Mouse (Mus musculus) yolk sac, embryonic 10.5 days (tissue): ENCODE results near the gene Rbfox3.

Experiments
- DNase-seq: peaks from one replicate; pipeline ENCODE4 v3.0.0-alpha.2; 2017; ENCODE audit warnings: low spot score

The Rbfox3 gene

DNA sequence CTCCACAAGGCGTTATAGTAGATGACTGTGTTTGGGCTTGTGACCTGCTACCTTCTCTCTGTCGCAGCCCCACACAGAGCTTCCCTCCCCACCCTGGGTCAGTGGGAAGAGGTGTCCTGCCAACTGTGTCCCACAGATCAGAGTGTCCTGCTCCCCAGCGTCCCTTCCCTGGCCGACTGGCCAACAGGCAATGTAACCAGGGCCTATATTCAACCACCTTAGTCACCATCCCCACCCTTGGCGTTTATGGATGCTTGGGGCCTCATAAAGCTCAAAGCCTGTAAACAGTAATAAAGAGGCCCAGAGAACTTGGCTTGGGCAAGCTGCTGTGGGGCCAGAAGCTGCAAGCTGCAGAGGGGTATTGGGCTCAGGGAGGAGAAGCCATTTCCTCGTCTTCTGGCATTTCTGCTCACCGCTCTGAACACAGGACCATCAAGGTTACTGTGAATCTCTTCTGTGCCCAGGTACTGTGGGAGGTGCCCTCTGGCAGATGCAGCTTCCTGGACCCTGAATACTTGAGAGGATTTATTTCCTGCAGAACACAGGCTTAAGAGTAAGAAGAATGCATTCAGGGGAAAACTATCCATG, 435.8 kb downstream of the Rbfox3 start:
- DNase-seq, result no peak

DNA sequence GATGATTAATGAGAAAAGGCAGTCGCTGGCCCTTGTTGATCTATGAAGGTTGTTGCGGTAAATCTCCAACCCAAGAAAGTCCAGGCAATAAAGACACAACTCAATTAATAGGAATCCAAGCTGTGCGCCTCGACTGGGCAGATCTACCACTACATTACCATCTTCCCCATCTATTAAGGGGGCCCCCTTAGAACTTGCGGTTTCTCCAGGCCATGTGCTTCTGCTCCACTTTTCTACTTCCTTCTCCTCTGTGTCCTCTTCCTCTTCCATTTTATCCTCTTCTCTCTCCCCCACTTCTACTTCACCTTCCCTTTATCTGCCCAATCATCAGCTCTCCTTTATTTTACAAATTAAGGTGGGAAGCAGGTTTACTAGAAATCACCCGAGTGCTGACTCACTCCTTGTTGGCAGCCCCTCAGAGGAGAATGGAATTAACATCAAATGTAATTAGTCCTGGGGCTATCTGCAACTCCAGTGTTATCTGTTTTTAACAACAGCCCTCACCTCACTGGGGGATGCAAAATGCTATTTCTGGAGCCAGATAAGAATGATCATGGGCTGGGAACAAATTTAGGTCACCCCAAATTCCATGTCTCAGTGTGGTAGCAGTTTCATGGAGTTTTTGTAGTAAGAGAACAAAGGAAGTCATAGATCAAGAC, 437.4 kb downstream of the Rbfox3 start:
- DNase-seq, result no peak

DNA sequence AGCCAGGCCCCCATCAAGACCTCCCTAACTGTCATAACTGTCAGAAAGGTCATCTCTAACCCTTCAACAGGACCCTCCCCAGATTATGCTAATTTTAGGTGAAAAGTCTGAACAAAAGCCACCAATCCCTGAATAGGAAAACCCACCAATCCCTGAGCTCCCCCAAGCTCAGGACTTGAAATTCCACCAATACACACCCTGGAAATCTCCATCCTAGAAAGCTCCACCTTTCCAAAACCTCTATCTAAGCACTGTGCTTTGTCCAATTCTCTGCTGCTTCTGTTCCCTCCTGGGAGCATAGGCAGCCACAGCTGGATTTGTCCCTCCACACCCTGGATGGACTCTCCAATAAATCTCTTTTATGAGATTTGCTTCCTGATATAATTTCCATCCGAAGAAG, 438.2 kb downstream of the Rbfox3 start:
- no peak for DNase-seq

DNA sequence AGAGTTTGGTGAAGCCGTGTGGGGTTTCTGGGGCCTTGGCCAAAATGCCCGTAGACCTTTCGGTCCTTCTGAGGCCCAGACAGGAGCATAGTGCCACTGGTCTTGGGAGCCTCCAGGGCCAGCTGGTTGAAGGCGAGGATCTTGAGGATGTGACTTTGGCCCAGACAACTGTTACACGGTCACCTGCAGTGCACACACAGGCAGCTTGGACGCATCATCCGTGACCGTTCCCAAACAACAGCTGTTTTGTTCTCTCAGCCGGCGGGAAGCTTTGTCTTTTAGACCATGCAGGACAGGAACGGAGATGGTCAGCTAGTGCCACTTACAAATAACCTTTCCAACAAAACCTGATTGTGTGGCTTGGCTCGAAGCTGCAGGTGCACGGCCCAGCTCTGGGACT, 439.7 kb downstream of the Rbfox3 start:
- no peak for DNase-seq

- DNase-seq, result peak; percentile 38
These were observed 441.0 kb downstream of the Rbfox3 start for GRCm38 (mm10) chr11:118470234-118470966.

- no peak for DNase-seq
These were observed 441.8 kb downstream of the Rbfox3 start for GRCm38 (mm10) chr11:118469509-118470160.

- DNase-seq, result no peak
These were observed 443.9 kb downstream of the Rbfox3 start for GRCm38 (mm10) chr11:118467441-118468035.

DNA sequence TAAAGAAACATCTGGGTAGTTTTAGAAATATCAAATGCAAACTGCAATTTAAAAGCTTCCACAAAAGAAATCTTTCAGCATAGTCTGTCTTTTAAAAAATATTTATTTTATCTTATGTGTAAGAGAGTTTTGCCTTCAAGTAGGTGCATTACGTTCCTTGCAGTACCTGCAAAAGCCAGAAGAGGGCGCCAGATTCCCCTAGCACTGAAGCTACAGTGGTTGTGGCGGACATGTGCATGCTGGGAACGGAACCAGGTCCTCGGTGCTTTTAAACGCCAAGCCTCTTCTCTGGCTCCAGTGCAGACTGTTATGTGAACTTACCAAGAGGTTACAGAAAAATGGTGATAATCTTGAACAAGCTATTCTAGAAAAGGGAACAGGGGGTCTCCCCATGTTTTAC, 451.1 kb downstream of the Rbfox3 start:
- no peak for DNase-seq

- DNase-seq, result no peak
These were observed 451.9 kb downstream of the Rbfox3 start for GRCm38 (mm10) chr11:118459536-118459935.

- DNase-seq, result peak; percentile 71
These were observed 452.3 kb downstream of the Rbfox3 start for GRCm38 (mm10) chr11:118459051-118459450.

- no peak for DNase-seq
These were observed 454.5 kb downstream of the Rbfox3 start for GRCm38 (mm10) chr11:118456937-118457336.

- no peak for DNase-seq
These were observed 455.6 kb downstream of the Rbfox3 start for GRCm38 (mm10) chr11:118455788-118456187.

- DNase-seq, result no peak
These were observed 457.3 kb downstream of the Rbfox3 start for GRCm38 (mm10) chr11:118453886-118454671.

GRCm38 (mm10) chr11:118452955-118453354, 458.4 kb downstream of the Rbfox3 start:
- no peak for DNase-seq

GRCm38 (mm10) chr11:118451211-118451610, 460.2 kb downstream of the Rbfox3 start:
- DNase-seq, result no peak

- no peak for DNase-seq
These were observed 463.0 kb downstream of the Rbfox3 start for GRCm38 (mm10) chr11:118448385-118448784.

DNA sequence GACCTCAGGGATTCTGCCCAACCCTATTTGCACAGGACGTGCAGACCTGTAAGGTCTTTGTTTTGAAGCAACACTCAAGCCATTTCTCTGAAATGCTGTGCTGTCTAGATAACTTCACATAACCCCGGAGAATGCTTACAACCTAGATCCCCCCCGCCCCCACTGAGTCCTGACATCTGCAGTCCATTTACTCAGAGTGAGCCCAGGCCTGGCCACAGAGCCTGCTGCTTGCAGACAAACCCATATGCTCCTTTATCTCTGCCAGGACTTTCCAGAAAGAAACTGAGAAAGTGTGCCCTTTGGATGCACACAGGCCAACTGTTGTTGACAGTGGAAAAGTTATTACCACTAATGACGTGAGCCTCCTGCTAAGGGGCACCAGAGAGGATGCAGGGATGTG, 464.1 kb downstream of the Rbfox3 start:
- DNase-seq, result no peak

DNA sequence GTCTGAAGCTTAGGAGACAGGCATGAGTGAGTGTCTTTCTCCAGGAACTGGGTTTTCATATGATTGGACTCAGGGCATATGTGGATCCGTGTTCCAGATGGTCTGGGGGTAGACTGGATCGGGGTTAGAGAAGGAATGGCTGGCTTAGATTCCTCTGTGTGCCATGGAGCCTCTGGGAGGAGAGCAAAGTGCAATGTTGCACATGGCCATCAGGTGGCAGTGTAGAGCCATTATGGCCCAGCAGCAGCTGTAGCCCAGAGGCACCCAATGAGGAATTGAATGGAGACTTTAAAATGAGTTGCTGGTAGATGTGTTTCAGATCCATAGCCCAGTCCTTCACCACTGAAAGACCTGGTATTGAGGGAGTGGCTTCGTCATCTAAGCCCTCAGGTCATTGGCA, 465.6 kb downstream of the Rbfox3 start:
- no peak for DNase-seq

- DNase-seq, result no peak
These were observed 468.0 kb downstream of the Rbfox3 start for GRCm38 (mm10) chr11:118443201-118443970.

- no peak for DNase-seq
These were observed 468.7 kb downstream of the Rbfox3 start for GRCm38 (mm10) chr11:118442691-118443090.
